Mouse (Mus musculus) forebrain, embryonic 13.5 days (tissue): ENCODE results near the gene Fxyd1. TPM values are rescaled to one million over a fixed set of nuclear protein-coding genes. Genes with fewer than 3 reads are reported as not detected.

Source experiments
- ATAC-seq: fragments of 200-750 bp; cut with Nextera tagmentation; 2 replicates; pipeline ENCODE4 v1.8.0; 2017
- H3K27ac ChIP-seq: fragments of 300-500 bp; sonication (generic); 2 replicates; pipeline ENCODE4 v1.5.1; 2015; ENCODE audit warnings: inconsistent platforms, mild to moderate bottlenecking, moderate library complexity
- H3K27me3 ChIP-seq: fragments of 300-500 bp; sonication (generic); 2 replicates; pipeline ENCODE4 v1.6.1; 2015; ENCODE audit warnings: mild to moderate bottlenecking, inconsistent platforms
- H3K36me3 ChIP-seq: fragments of 300-500 bp; sonication (generic); 2 replicates; pipeline ENCODE4 v1.6.1; 2015; ENCODE audit warnings: mild to moderate bottlenecking, inconsistent platforms; ENCODE audit not compliant: poor library complexity, severe bottlenecking
- H3K4me1 ChIP-seq: fragments of 300-500 bp; sonication (generic); 2 replicates; pipeline ENCODE4 v1.6.1; 2015; ENCODE audit warnings: inconsistent platforms
- H3K4me2 ChIP-seq: fragments of 300-500 bp; sonication (generic); 2 replicates; pipeline ENCODE4 v1.6.1; 2015; ENCODE audit warnings: inconsistent platforms, mild to moderate bottlenecking, moderate library complexity
- H3K4me3 ChIP-seq: fragments of 300-500 bp; sonication (generic); 2 replicates; pipeline ENCODE4 v1.5.1; 2015; ENCODE audit warnings: mild to moderate bottlenecking, inconsistent platforms
- H3K9ac ChIP-seq: fragments of 300-500 bp; sonication (generic); 2 replicates; pipeline ENCODE4 v1.6.1; 2015; ENCODE audit warnings: mild to moderate bottlenecking, inconsistent platforms
- H3K9me3 ChIP-seq: fragments of 300-500 bp; sonication (generic); replicated peaks from 2 replicates; pipeline ENCODE4 v1.6.1; 2016; ENCODE audit warnings: inconsistent platforms
- WGBS: fragments of 180-500 bp; shearing (Covaris S2); methylation state at CpG from one replicate; pipeline ENCODE4 v1.1.7; 2015; 5-methylcytosine and 5-hydroxymethylcytosine counted together
- polyA plus RNA-seq: library from polyadenylated mRNA; unstranded; fragments of >200 nt; fragmentation: Nextera tagmentation; extraction: Ambion mirVana; gene quantifications from 2 replicates; pipeline ENCODE4 v1.2.1, GENCODE M21; 2015

The Fxyd1 gene
- polyA plus RNA-seq, 1 experiment from 2014 or later = 2.5 TPM

GRCm38 (mm10) chr7:31057730-31058129 lies 731 bp upstream of the Fxyd1 start:
- ATAC-seq = no peak
- H3K27ac ChIP-seq = no peak overlapping the region
- no peaks in the 10 kb centered on the region for H3K9me3 ChIP-seq
- WGBS = 75% methylated on average over 5 of the region's 5 CpGs
- no peaks in the 10 kb centered on the region for H3K36me3 ChIP-seq
- H3K27me3 ChIP-seq = peaks cover 25% of the 10 kb centered on the region
- H3K4me1 ChIP-seq = peaks cover 11% of the 10 kb centered on the region
- no peak overlapping the region for H3K4me2 ChIP-seq
- no peak overlapping the region for H3K9ac ChIP-seq
- no peak overlapping the region for H3K4me3 ChIP-seq

- Histone ChIP-seq H3K36me3 (no peaks in the 10 kb centered on the region), H3K9me3 (no peaks in the 10 kb centered on the region), H3K4me3 (no peak overlapping the region), H3K4me2 (no peak overlapping the region), H3K9ac (no peak overlapping the region), H3K27me3 (peaks cover 38% of the 10 kb centered on the region), H3K27ac (no peak overlapping the region), H3K4me1 (peaks cover 24% of the 10 kb centered on the region)
- WGBS = 79% methylated on average over 7 of the region's 7 CpGs
- ATAC-seq = no peak
Measured at GRCm38 (mm10) chr7:31056448-31056847, 551 bp downstream of the Fxyd1 start.

- WGBS = 3% methylated on average over 3 of the region's 4 CpGs
- Histone ChIP-seq H3K27ac (no peak overlapping the region), H3K4me1 (peaks cover 29% of the 10 kb centered on the region), H3K9me3 (no peaks in the 10 kb centered on the region), H3K4me3 (no peak overlapping the region), H3K27me3 (peaks cover 44% of the 10 kb centered on the region), H3K36me3 (no peaks in the 10 kb centered on the region), H3K9ac (no peak overlapping the region), H3K4me2 (no peak overlapping the region)
- no peak for ATAC-seq
Measured at GRCm38 (mm10) chr7:31055883-31056282, 1.1 kb downstream of the Fxyd1 start.

- Histone ChIP-seq H3K27me3 (peaks cover 48% of the 10 kb centered on the region), H3K4me3 (no peak overlapping the region), H3K4me2 (no peak overlapping the region), H3K9ac (no peak overlapping the region), H3K4me1 (peaks cover 34% of the 10 kb centered on the region), H3K27ac (no peak overlapping the region), H3K36me3 (no peaks in the 10 kb centered on the region), H3K9me3 (no peaks in the 10 kb centered on the region)
- ATAC-seq = no peak
- 4% methylated on average over 10 of the region's 10 CpGs for WGBS
Measured at GRCm38 (mm10) chr7:31055354-31055824, 1.6 kb downstream of the Fxyd1 start.

- Histone ChIP-seq H3K27ac (no peak overlapping the region), H3K9me3 (no peaks in the 10 kb centered on the region), H3K27me3 (peaks cover 53% of the 10 kb centered on the region), H3K4me2 (no peak overlapping the region), H3K9ac (no peak overlapping the region), H3K36me3 (no peaks in the 10 kb centered on the region), H3K4me1 (peaks cover 40% of the 10 kb centered on the region), H3K4me3 (no peak overlapping the region)
- no peak for ATAC-seq
- WGBS = 40% methylated on average over 11 of the region's 11 CpGs
Measured at GRCm38 (mm10) chr7:31054661-31055320, 2.2 kb downstream of the Fxyd1 start.

DNA sequence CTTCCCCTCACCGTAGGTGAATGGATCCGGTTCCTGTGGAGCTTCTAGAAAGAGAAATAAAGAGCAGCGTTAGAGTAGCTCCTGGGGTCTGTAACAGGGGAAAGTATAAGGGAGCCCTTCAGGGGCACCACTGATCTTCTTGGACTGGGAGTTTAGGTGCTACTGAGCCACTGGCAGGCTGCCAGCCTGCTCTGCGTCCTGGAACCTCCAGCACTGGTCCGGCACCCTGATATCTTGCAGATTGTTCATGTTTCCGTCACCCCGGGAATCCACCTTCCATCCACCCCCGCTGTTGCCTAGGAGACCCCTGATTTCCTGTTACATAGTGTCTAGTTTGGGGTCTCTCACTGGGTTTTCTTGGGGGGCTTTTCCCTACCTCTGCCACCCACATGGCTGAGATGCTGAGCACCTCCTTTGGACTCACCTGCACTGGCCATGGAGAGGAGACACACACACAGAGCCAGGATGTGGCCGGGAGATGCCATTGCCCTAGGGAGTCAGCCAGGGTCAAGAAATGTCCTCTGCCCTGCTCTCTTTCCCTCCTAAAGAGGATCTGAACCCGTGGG lies 3.0 kb downstream of the Fxyd1 start:
- H3K4me1 ChIP-seq = peaks cover 48% of the 10 kb centered on the region
- no peak for ATAC-seq
- 30% methylated on average over 10 of the region's 10 CpGs for WGBS
- H3K9ac ChIP-seq = no peak overlapping the region
- no peak overlapping the region for H3K4me3 ChIP-seq
- H3K27ac ChIP-seq = no peak overlapping the region
- H3K27me3 ChIP-seq = peaks cover 60% of the 10 kb centered on the region
- no peaks in the 10 kb centered on the region for H3K9me3 ChIP-seq
- no peaks in the 10 kb centered on the region for H3K36me3 ChIP-seq
- H3K4me2 ChIP-seq = no peak overlapping the region

- WGBS = under 1% methylated on average over 34 of the region's 34 CpGs
- Histone ChIP-seq H3K27ac (no peak overlapping the region), H3K9me3 (no peaks in the 10 kb centered on the region), H3K9ac (no peak overlapping the region; the same call in 1 of the 2 replicates), H3K36me3 (no peaks in the 10 kb centered on the region), H3K4me3 (peak overlapping the region; percentile 20), H3K4me2 (peak overlapping the region; percentile 45), H3K4me1 (peaks cover 48% of the 10 kb centered on the region), H3K27me3 (peaks cover 64% of the 10 kb centered on the region)
- ATAC-seq = peak; percentile 4; the same call in 1 of the 2 replicates
Measured at GRCm38 (mm10) chr7:31052636-31053434, 4.2 kb downstream of the Fxyd1 start.

GRCm38 (mm10) chr7:31052251-31052635 lies 4.8 kb downstream of the Fxyd1 start:
- H3K4me2 ChIP-seq = peak overlapping the region; percentile 45
- peak overlapping the region; percentile 31 for H3K4me3 ChIP-seq
- H3K4me1 ChIP-seq = peaks cover 48% of the 10 kb centered on the region
- 2% methylated on average over 22 of the region's 22 CpGs for WGBS
- H3K27me3 ChIP-seq = peaks cover 64% of the 10 kb centered on the region
- H3K9me3 ChIP-seq = no peaks in the 10 kb centered on the region
- no peak for ATAC-seq
- H3K36me3 ChIP-seq = no peaks in the 10 kb centered on the region
- no peak overlapping the region for H3K9ac ChIP-seq
- H3K27ac ChIP-seq = no peak overlapping the region

DNA sequence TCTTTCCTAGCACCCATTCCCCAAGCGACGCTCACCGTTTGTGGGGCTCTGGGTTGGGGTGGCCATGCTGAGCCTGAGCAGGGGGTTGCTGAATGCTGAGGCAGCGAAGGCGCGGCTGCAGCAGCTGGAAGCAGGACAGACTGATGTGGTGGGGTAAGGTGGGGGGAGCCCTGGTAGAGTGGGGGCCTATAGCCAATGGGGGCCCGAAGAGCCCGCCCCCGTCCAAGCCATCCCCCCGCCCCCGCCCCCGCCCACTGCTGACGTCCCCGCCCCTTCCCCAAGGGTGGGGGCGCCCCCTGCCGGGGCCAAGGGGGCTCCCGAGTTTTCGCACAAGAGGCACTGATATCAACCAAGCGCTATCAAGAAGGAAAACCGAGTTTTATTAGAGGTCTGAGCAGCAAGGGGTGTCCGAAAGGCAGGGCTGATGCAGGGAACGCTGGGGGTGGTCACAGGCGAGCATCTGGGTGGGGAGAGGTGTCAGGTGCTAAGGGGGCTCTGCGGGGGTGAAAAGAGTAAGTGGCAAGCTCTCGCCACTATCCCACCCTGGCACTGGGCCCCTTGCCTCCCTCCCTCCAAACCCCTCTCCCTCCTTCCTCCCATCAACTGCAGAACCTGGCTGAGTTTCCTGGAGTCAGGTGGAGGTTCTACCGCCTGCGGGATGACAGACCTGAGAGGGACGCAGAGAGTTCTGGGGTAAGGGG lies 5.5 kb downstream of the Fxyd1 start, which contains the start of gene Fxyd7:
TSS of gene Fxyd7 (minus strand) at position 147 of the 701 bp plus-strand sequence.
- WGBS = under 1% methylated on average over 18 of the region's 28 CpGs
- Histone ChIP-seq H3K4me3 (peak within 1 kb of the TSS; percentile 31), H3K36me3 (no peaks in the 10 kb centered on the region), H3K9me3 (no peaks in the 10 kb centered on the region), H3K4me1 (peaks cover 48% of the 10 kb centered on the region), H3K27me3 (peaks cover 66% of the 10 kb centered on the region), H3K4me2 (peak within 1 kb of the TSS; percentile 56), H3K27ac (no peak within 1 kb of the TSS), H3K9ac (peak within 1 kb of the TSS; percentile 47)
- peak; percentile 29; the same call in 1 of the 2 replicates for ATAC-seq

DNA sequence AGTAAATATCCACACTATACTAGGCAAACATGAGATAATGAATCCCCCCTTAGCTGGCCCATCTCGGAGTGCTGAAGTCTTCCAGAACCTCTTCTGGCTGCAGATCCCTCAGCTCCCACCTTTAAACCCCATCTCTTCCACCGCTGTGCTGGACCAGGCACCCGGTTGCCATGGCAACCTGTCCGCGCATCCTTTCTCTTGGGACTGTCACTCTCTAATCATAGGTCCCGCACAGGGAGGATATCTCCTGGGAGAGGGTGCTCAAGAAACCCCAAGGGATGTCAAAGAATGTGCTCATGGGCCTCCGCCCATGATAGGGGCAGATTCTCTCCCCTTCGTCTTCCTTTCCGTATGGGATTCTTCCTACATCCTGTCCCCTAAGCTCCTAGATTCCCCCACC lies 6.1 kb downstream of the Fxyd1 start:
- H3K36me3 ChIP-seq = no peaks in the 10 kb centered on the region
- H3K4me1 ChIP-seq = peaks cover 48% of the 10 kb centered on the region
- peaks cover 67% of the 10 kb centered on the region for H3K27me3 ChIP-seq
- H3K27ac ChIP-seq = no peak overlapping the region
- H3K4me3 ChIP-seq = peak overlapping the region; percentile 31
- H3K9me3 ChIP-seq = no peaks in the 10 kb centered on the region
- under 1% methylated on average over 9 of the region's 9 CpGs for WGBS
- peak overlapping the region; percentile 56 for H3K4me2 ChIP-seq
- H3K9ac ChIP-seq = peak overlapping the region; percentile 47
- ATAC-seq = no peak

DNA sequence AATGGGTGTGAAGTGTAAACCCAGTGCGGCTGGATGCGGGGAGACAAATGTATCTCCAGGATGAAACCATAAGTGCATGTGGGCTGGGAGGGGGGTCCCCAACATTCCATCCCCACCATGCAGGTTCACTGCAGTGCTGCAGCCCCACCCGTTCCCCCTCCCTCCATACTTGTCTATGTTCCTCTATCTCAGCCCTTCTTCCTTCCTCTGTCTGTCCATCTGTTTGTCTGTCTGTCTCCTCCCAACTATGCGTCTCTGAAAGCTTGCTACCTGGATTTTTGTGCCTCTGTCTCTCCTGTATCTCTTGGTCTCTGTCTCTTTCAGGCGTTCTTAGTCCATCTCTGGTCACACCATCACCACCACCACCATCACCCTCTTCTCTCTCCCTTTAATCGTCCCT lies 6.5 kb downstream of the Fxyd1 start:
- WGBS = 2% methylated on average over 6 of the region's 6 CpGs
- no peaks in the 10 kb centered on the region for H3K9me3 ChIP-seq
- peak overlapping the region; percentile 47 for H3K9ac ChIP-seq
- no peak overlapping the region for H3K27ac ChIP-seq
- H3K4me1 ChIP-seq = peaks cover 47% of the 10 kb centered on the region
- no peak for ATAC-seq
- H3K27me3 ChIP-seq = peaks cover 68% of the 10 kb centered on the region
- H3K36me3 ChIP-seq = no peaks in the 10 kb centered on the region
- H3K4me3 ChIP-seq = peak overlapping the region; percentile 31
- peak overlapping the region; percentile 56 for H3K4me2 ChIP-seq
